Mouse (Mus musculus): ENCODE results near the gene Ppfia1. TPM values are rescaled to one million over a fixed set of nuclear protein-coding genes. Genes with fewer than 3 reads are reported as not detected.

The Ppfia1 gene
- polyA plus RNA-seq, 1 experiment from 2014 or later = 48.9 TPM

GRCm38 (mm10) chr7:144569428-144569827 lies 15.9 kb upstream of the Ppfia1 start:
- WGBS = 81% methylated on average over 7 of the region's 7 CpGs
- no peaks in the 10 kb centered on the region for H3K4me1 ChIP-seq

GRCm38 (mm10) chr7:144568091-144568490 lies 14.6 kb upstream of the Ppfia1 start:
- Histone ChIP-seq H3K4me1 (no peaks in the 10 kb centered on the region), H3K36me3 (no peaks in the 10 kb centered on the region), H3K27me3 (peaks cover 11% of the 10 kb centered on the region; the same call in 1 of the 2 replicates), H3K4me2 (replicated peaks) (no peak overlapping the region), H3K27ac (no peak overlapping the region), H3K9ac (no peak overlapping the region), H3K4me3 (no peak overlapping the region), H3K9me3 (replicated peaks) (no peaks in the 10 kb centered on the region)
- no peak for ATAC-seq (ENCODE audit: low FRiP score)

More at GRCm38 (mm10) chr7:144569428-144569827, 15.9 kb upstream of the Ppfia1 start:
- no peak for ATAC-seq (ENCODE audit: low FRiP score)
- no peak overlapping the region for H3K27ac ChIP-seq
- no peaks in the 10 kb centered on the region for H3K36me3 ChIP-seq
- H3K9ac ChIP-seq = no peak overlapping the region
- H3K4me3 ChIP-seq = no peak overlapping the region
- H3K4me2 ChIP-seq (replicated peaks) = no peak overlapping the region
- H3K9me3 ChIP-seq (replicated peaks) = no peaks in the 10 kb centered on the region
- peaks cover 2% of the 10 kb centered on the region; the same call in 1 of the 2 replicates for H3K27me3 ChIP-seq

- Histone ChIP-seq H3K36me3 (no peaks in the 10 kb centered on the region), H3K9ac (no peak overlapping the region), H3K4me2 (replicated peaks) (no peak overlapping the region), H3K4me1 (no peaks in the 10 kb centered on the region), H3K4me3 (no peak overlapping the region), H3K27ac (no peak overlapping the region), H3K9me3 (replicated peaks) (no peaks in the 10 kb centered on the region), H3K27me3 (peaks cover 11% of the 10 kb centered on the region; the same call in 1 of the 2 replicates)
- ATAC-seq (ENCODE audit: low FRiP score) = no peak
- 64% methylated on average over 3 of the region's 3 CpGs for WGBS
Observed at GRCm38 (mm10) chr7:144566921-144567682, 13.6 kb upstream of the Ppfia1 start.

GRCm38 (mm10) chr7:144563456-144564155 lies 10.1 kb upstream of the Ppfia1 start:
- ATAC-seq (ENCODE audit: low FRiP score) = no peak
- 67% methylated on average over 9 of the region's 9 CpGs for WGBS
- H3K4me3 ChIP-seq = no peak overlapping the region
- no peaks in the 10 kb centered on the region for H3K4me1 ChIP-seq
- peaks cover 11% of the 10 kb centered on the region; the same call in 1 of the 2 replicates for H3K27me3 ChIP-seq
- no peaks in the 10 kb centered on the region for H3K36me3 ChIP-seq
- no peak overlapping the region for H3K9ac ChIP-seq
- no peak overlapping the region for H3K27ac ChIP-seq
- no peak overlapping the region for H3K4me2 ChIP-seq (replicated peaks)
- no peaks in the 10 kb centered on the region for H3K9me3 ChIP-seq (replicated peaks)

- Histone ChIP-seq H3K36me3 (no peaks in the 10 kb centered on the region), H3K9me3 (replicated peaks) (no peaks in the 10 kb centered on the region), H3K27ac (no peak overlapping the region), H3K4me3 (no peak overlapping the region), H3K4me2 (replicated peaks) (no peak overlapping the region), H3K4me1 (no peaks in the 10 kb centered on the region), H3K9ac (no peak overlapping the region), H3K27me3 (peaks cover 12% of the 10 kb centered on the region; the same call in 1 of the 2 replicates)
- ATAC-seq (ENCODE audit: low FRiP score) = no peak
- WGBS = 2% methylated on average over 3 of the region's 3 CpGs
Observed at GRCm38 (mm10) chr7:144562016-144562415, 8.5 kb upstream of the Ppfia1 start.

- H3K9me3 ChIP-seq (replicated peaks) = no peaks in the 10 kb centered on the region
- peaks cover 17% of the 10 kb centered on the region; the same call in 1 of the 2 replicates for H3K27me3 ChIP-seq
- ATAC-seq (ENCODE audit: low FRiP score) = no peak
- 89% methylated on average over 4 of the region's 4 CpGs for WGBS
- H3K4me1 ChIP-seq = no peaks in the 10 kb centered on the region
- H3K4me3 ChIP-seq = no peak overlapping the region
- no peak overlapping the region for H3K27ac ChIP-seq
- no peak overlapping the region for H3K4me2 ChIP-seq (replicated peaks)
- H3K36me3 ChIP-seq = no peaks in the 10 kb centered on the region
- no peak overlapping the region for H3K9ac ChIP-seq
Observed at GRCm38 (mm10) chr7:144560594-144560993, 7.1 kb upstream of the Ppfia1 start.

GRCm38 (mm10) chr7:144558552-144558951 lies 5.0 kb upstream of the Ppfia1 start:
- no peak overlapping the region for H3K9ac ChIP-seq
- 56% methylated on average over 6 of the region's 6 CpGs for WGBS
- no peaks in the 10 kb centered on the region for H3K9me3 ChIP-seq (replicated peaks)
- no peak overlapping the region for H3K4me2 ChIP-seq (replicated peaks)
- peaks cover 3% of the 10 kb centered on the region for H3K4me1 ChIP-seq
- ATAC-seq (ENCODE audit: low FRiP score) = no peak
- H3K4me3 ChIP-seq = no peak overlapping the region
- H3K36me3 ChIP-seq = no peaks in the 10 kb centered on the region
- peaks cover 16% of the 10 kb centered on the region for H3K27me3 ChIP-seq
- no peak overlapping the region for H3K27ac ChIP-seq

GRCm38 (mm10) chr7:144554123-144554472 lies 569 bp upstream of the Ppfia1 start:
- Histone ChIP-seq H3K27ac (peak overlapping the region; percentile 50; the same call in 1 of the 2 replicates), H3K9me3 (replicated peaks) (no peaks in the 10 kb centered on the region), H3K4me1 (peaks cover 26% of the 10 kb centered on the region), H3K36me3 (peaks cover 22% of the 10 kb centered on the region), H3K4me3 (peak overlapping the region; percentile 83), H3K27me3 (peaks cover 13% of the 10 kb centered on the region), H3K4me2 (replicated peaks) (peak overlapping the region; percentile 77), H3K9ac (peak overlapping the region; percentile 96)
- peak; percentile 71 for ATAC-seq (ENCODE audit: low FRiP score)
- 28% methylated on average over 8 of the region's 8 CpGs for WGBS

GRCm38 (mm10) chr7:144552274-144552673 lies 1.3 kb downstream of the Ppfia1 start:
- Histone ChIP-seq H3K27ac (no peak overlapping the region), H3K9ac (peak overlapping the region; percentile 96; the same call in 1 of the 2 replicates), H3K36me3 (peaks cover 32% of the 10 kb centered on the region), H3K4me2 (replicated peaks) (peak overlapping the region; percentile 83), H3K4me3 (peak overlapping the region; percentile 83), H3K9me3 (replicated peaks) (no peaks in the 10 kb centered on the region), H3K4me1 (peaks cover 26% of the 10 kb centered on the region), H3K27me3 (peaks cover 13% of the 10 kb centered on the region)
- no peak for ATAC-seq (ENCODE audit: low FRiP score)
- WGBS = 90% methylated on average over 8 of the region's 8 CpGs

GRCm38 (mm10) chr7:144550811-144551210 lies 2.7 kb downstream of the Ppfia1 start:
- no peaks in the 10 kb centered on the region for H3K9me3 ChIP-seq (replicated peaks)
- no peak overlapping the region for H3K4me3 ChIP-seq
- H3K27ac ChIP-seq = no peak overlapping the region
- WGBS = 96% methylated on average over 1 of the region's 1 CpGs
- H3K27me3 ChIP-seq = peaks cover 8% of the 10 kb centered on the region
- no peak overlapping the region for H3K9ac ChIP-seq
- peaks cover 37% of the 10 kb centered on the region for H3K36me3 ChIP-seq
- peaks cover 26% of the 10 kb centered on the region for H3K4me1 ChIP-seq
- no peak for ATAC-seq (ENCODE audit: low FRiP score)
- H3K4me2 ChIP-seq (replicated peaks) = no peak overlapping the region

- Histone ChIP-seq H3K4me3 (no peak overlapping the region), H3K9ac (no peak overlapping the region), H3K4me1 (peaks cover 26% of the 10 kb centered on the region), H3K36me3 (peaks cover 37% of the 10 kb centered on the region), H3K4me2 (replicated peaks) (no peak overlapping the region), H3K27ac (no peak overlapping the region), H3K27me3 (peaks cover 2% of the 10 kb centered on the region), H3K9me3 (replicated peaks) (no peaks in the 10 kb centered on the region)
- ATAC-seq (ENCODE audit: low FRiP score) = no peak
- 100% methylated on average over 2 of the region's 2 CpGs for WGBS
Observed at GRCm38 (mm10) chr7:144549904-144550566, 3.5 kb downstream of the Ppfia1 start.

GRCm38 (mm10) chr7:144545231-144545630 lies 8.3 kb downstream of the Ppfia1 start:
- Histone ChIP-seq H3K27ac (no peak overlapping the region), H3K27me3 (no peaks in the 10 kb centered on the region), H3K4me3 (no peak overlapping the region), H3K36me3 (peaks cover 24% of the 10 kb centered on the region), H3K9ac (no peak overlapping the region), H3K4me2 (replicated peaks) (no peak overlapping the region), H3K4me1 (no peaks in the 10 kb centered on the region), H3K9me3 (replicated peaks) (no peaks in the 10 kb centered on the region)
- 81% methylated on average over 3 of the region's 3 CpGs for WGBS
- no peak for ATAC-seq (ENCODE audit: low FRiP score)

All from hindbrain, embryonic 12.5 days (tissue).